Mouse (Mus musculus) retina, adult 2 months (tissue): Measurements from ENCODE around the gene Elp4.
A peak's percentile ranks its signal among the peaks of the same experiment; 100 is the strongest.

Experiments
- DNase-seq: peaks from one replicate; pipeline ENCODE4 v3.0.0-alpha.2; 2012; ENCODE audit warnings: low read depth, low spot score

The Elp4 gene

DNA sequence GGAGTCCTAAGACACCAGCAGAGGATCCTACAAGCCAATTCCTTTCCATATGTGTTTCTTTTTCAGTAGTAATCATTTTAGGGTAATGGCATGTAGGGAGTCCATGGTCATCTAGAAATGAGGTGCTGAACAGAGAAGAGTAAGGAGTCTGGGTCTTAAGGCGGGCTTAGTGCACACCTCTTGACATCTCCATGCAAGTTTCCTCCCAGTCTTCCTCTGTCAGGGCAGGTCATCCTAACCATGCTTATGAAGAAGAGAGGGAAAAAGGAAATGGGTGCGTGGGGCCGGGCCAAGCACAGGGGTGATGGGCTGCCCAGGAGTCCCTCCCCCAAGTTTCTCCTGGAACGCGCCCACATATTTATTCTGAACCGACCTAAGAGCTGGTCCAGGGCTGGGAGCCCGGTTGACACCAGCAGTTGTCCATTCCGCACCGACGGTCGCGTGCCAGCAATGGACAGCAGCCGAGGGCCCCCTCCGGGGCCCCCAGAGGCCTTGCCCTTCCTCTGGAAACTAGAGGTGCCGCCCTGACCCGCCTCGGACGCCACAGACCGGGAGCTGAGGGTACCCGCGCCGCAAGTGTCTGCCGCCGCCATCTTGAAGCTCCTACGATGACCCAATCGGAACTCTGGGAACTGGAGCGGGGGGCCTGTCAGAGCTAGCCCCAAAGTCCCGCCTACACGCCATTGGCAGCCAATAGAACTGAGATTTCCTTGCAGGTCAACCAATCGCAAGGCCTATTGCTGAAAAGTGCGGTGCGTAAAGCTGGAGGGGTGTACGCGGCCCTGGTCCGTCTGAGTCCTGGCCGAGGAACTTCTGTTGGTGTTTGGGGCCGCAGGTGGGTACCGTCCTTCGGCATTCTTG, at the start of gene Elp4, which contains the start of gene Immp1l:
TSS of gene Elp4 (minus strand) at position 669 of the 861 bp plus-strand sequence.
TSS of gene Immp1l (plus strand) at position 743 of the 861 bp plus-strand sequence.
- peak; percentile 98 for DNase-seq

DNA sequence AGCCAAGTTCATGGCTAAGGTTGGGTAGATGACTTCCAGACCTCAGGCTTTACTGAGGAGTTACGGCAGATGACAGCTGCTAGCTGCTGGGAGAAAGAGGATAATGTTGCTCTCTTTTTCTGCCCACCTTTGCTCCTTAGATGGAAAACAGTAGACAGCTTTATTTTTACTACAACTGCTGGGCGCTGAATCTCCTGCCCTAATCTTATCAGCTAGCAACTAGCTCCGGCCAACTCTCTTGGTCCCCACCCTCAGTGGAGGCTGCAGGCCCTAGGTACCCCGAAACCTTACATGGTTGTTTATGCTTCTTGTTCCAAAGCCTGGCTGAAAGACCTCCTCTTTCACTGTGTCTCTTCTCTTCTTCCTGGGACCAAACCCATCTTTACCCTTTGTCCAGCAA, 49.5 kb upstream of the Elp4 start:
- DNase-seq: no peak

DNA sequence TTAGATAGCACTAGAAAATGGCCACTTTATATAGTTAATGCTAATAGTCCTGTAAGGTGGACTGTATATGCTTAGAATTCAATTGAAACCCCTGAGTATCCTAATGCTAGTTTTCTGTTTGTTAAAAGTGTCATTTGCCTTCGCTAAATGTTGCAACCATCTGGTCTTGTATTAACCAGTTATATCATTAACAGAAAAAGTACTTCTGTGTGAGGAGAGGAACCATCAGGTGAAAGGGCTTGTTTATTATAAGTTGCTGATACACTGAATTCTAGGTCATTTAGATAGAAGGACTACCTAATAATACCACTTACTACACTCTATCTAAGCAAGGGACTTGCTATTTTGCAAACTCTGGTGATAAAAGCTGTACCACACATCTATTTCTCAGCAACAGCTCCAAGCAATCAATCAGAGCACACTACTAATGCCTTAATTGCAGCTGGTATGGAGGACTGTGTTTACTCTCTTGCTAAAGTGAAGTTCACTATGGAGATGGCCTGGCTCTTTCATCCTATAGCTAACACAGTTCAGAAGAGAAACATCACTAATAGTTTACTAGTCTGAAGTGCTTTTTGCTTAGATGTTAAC, 47.1 kb upstream of the Elp4 start:
- no peak for DNase-seq

DNA sequence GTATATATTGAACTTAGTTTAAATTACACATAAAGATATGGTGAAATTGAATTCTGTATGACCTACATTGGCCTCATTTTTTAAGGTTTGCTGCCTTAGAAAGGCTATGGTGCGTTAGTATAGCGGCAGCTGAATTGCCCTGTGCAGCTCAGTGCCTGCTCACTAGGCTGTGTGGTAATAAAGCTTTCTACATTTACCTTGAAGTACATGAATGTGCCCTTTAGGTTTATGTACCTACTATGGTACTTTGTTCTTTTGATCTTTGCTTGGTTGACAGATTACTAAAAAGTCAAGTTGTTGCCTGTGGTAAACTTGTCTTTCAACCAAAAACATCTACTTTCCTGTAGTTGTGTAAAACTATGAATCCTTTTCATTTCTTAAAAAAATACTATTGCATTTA, 45.8 kb upstream of the Elp4 start:
- no peak for DNase-seq

DNA sequence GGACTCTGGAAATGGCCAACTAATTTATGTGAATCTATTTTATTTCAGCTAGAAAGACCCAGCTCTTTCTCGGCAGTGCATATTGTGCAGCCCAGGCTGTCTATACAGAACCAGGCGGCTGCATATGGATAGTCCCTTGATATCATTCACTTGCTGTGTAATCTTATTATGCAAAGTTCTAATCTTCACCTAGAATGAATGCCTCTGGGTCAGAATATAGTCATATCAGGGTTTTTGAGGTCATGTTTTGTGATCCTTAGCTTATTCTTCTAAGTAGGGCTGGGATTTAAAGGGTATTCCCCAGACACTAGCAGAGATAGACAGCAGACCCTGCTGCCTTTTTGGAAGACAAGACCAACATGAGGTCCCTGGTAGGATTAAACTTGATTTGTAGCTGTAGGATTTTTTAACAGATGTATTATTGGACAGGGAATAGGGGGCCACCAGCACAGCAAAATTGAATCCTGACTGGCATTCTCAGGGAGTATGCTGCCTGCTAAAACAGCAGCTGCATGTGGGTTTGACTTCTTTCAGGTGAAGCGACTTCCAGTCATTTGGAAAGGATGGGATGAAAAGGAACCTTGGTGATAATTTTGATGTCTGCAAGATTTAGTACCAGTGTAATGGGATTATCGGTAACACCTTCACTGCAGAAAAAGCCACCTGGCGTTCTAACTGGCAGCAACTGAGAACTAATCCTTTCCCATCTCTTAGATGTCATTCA, 13.4 kb upstream of the Elp4 start:
- DNase-seq: peak; percentile 40

DNA sequence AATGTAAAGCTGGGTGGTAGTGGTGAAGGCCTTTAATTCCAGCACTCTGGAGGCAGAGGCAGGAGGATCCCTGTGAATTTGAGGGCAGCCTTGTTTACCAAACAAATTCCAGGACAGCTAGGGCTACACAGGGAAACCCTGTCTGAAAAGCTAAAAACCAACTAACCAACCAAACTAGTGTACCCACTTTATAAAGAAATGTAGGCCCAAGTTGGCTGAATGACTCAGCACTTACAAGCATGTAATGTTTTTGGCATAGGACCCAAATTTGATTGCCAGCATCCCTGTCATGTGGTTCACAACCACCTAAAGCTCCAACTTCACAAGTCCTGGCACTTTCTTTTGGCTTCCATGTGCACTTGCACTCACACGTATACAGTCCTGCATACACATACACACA, 12.3 kb upstream of the Elp4 start:
- no peak for DNase-seq

DNA sequence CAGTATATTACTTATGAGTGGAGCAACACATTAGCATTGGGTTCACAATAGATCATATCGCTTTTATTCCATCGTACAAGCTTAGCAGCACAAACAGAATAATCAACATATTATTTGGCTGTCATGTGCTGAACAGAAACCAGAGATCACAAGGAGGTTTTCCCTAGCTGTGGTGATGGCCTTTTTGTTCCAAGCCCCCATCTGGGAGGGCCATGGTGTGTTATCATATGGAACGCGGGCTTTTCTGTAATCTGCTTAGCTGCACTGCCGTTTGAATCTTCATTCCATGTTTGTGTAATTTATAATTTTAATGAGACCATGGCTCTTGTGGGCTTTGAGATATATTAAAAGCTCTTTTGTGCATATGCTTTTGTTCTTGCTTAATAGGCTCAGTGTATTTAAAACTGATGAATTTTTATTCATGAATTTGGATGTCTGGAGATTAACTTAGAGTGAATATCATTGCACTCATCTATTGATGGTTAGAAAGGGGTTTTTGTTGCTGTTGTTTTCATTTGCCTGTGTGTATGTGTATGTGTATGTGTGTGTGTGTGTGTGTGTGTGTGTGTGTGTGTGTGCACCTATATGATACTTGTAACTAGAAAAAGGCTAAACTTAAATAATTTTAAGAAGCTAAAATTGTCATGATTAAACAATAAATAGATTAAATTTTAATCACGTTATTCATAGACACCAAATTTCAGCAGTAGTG, 9.4 kb upstream of the Elp4 start:
- DNase-seq: peak; percentile 18

DNA sequence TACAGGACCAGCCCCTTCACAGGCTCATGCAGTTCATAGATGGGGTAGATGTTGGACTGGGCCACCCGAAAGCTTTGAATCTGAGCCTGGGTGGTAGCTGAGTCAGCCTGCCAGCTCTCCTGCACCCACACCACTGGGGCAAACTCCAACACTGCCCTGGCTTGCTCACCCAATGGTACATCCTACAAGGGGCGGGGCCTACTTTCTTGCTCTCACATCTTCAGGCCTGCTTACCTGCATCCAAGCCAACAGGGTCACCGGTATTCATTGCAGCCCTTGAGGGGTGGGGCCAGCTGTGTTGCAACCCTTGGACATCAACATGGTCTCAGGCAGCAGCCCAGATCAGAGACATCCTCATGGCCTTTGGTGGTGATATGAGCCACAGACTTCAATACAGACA, 6.2 kb upstream of the Elp4 start:
- DNase-seq: no peak

DNA sequence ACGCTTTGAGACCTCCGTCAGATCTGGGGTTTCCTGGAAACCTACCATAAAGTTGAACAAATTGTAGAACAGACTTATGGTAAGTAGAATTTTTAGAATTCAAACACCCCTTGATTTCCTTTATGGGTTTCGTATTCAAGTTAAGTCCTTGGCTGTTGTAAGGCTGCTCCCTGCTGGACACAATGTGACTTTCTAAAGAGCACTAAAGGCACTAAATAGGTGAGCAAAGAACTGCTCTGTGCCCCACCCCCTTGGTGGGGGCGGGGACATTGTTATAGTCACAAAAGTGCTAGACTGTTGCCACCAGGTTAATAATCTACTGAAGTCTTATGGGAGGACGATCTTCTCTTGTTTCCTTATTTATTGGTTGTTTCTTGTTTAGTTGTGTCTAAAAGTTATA, 4.0 kb upstream of the Elp4 start:
- no peak for DNase-seq

DNA sequence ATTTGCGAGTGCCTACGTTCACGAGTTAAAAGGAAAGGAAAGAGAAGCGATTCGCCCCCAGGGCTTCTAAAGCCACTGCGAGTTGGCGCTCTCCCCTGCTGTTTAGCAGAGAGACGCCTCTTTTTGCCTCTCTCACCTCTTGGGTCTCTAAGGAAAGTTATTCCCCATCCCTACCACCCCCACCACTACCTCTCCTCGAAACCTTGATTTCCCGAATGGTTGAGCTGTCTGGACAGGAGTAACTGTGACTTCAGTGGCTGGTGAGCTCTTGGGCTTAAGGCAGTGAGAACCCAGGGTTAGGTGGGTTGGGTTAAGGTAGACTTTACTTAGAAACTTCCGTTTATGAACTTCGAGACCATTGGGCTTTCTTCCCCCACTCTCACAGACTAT, 388 bp upstream of the Elp4 start:
- DNase-seq: no peak

DNA sequence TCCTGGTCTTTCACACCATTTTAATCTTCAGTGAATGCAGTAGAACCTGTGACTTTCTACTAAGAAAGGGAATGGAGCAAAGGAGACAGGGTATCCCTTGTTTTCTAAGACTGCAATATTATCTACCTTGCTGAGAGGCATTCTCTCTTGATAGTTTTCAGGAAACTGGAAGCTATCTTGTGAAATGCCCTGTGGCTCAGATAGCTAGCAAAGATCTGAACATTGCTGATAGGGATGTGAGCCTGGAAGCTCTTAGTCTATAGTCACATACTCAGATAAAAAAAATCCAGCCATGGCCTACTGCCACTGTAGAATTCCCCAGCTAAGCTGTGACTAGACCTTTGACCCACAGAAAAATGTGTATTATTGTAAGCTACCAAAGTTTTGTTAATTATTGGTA, 13.5 kb downstream of the Elp4 start:
- no peak for DNase-seq

DNA sequence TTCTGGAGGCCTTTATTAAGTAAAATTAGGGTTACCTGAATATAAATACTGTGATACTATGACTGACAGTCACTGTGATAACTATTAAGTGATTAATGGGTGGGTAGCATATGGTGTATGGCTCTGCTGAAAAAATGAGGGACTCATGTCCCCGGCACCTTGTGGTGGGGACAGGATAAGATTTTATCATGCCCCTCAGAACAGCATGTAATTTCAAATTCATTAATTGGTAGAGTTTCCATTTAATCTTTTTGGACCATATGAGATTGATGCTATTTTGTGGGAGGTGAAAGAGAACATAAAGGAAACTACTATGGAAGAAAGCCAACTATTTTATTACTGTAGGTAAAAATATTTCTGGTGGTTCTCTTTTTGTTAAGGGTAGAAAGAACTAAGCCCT, 31.0 kb downstream of the Elp4 start:
- DNase-seq: no peak

DNA sequence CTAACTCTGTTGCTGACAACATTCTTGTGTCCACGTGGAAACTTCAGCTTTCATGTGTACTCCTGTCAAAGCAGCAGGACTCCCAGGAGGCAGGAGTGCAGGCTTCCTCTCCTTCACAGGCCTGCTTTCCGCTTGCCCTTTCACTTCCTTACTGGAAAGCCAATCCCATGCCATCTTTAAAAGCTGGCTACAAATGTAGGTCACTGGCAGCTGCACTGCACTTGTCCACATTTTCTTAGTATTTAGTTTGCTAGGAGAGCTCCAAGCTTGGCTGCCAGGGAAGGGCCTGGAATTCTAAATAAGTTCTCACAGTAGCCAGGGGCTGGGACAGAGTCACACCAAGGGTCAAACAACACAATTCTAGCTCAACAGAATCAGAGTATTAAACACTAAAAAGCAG, 49.6 kb downstream of the Elp4 start:
- DNase-seq: no peak

DNA sequence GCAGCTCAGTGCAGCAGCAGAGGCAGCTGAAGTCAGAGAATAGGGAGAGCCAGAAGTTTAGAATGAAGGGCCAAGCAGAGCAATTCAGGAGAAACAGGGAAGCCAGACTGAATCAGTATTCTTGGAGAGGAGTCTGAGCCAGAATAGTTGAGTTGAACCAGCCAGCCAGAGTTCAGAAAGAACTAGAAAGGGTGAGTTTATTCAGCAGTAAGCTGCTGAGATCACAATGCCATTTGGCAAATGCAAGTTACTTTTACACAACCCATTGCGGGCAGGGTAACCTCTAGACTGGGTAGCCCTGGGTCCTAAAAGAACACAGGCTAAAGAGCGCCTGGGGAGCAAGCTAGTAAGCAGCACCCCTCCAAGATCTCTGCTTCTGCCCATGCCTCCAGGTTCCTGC, 51.4 kb downstream of the Elp4 start:
- DNase-seq: no peak

DNA sequence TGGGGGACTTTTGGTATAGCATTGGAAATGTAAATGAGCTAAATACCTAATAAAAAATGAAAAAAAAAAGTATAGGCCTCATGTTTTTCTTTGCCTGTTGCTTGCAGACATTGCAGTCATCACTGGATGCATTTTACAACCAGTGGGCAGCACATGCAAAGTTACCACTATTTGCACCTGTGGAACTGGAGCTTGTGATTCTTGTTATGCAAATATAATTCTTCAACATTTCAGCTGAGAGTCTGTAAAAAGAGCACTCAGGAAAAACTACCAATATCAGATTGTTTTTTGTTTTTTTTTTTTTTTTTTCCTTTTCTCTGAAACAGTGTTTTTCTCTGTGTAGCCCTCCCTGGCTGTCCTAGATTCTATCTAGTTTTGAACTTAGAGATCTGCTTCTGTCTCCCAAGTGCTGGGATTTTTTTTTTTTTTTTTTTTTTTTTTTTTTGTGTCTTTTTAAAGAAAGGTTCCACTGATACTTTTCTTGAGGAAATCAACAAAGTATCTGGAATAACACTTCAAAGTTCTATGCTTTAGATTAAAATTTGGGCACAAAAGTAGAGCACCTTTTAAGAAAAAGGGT, 52.6 kb downstream of the Elp4 start:
- no peak for DNase-seq

DNA sequence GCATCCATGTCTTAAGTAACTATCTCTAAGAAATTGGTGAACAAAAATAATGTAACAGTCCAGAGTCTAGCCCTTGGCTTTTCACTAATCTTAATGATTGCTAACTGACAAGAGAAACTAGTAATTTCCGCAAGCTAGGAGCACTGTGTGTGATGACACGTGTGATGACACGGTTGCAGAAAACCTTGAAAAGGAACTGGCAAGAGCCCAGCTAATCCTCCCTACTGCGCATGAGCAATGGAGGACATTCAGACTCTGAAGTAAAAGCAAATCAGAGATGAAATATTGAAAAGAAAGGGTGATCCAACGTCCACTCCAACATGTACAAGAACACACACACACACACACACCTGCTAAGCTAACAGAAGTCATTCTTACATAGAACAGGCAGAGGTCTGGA, 61.2 kb downstream of the Elp4 start:
- DNase-seq: no peak

DNA sequence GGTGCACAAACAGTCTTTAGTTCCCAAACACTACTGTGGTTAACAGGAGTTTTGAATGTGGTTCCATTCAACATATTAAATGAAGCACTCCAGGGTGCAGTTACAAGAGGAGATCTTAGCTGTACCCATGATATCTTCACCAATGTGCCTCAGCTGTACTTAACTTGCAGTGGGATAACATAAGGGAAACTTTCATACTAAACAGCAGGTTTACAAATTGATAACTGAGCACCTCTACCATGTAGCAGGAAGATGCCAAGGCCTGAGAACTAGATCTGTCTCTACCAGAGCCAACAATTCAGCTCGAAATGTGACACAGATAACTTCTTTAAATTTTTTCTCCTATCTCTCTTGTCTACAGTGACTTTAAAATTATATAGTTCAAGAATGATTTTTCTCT, 86.4 kb downstream of the Elp4 start:
- DNase-seq: no peak

DNA sequence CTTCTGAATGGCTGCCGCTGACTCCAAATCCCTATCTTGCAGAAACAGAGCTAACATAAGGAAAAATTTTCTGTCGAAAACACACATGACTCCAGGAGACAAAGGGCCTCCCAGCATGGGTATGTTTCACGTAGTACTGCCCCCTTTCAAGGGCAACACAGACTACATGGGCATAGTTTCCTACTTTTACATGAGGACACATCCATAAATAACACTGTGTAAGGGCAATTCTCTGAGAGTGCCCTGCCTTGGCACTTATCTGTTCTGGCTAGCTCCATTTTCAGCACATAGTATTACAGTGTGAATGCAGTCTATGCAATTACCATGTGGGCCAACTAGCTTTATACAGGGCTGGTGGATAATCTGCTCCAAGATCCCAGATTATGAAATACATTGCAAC, 89.2 kb downstream of the Elp4 start:
- no peak for DNase-seq

DNA sequence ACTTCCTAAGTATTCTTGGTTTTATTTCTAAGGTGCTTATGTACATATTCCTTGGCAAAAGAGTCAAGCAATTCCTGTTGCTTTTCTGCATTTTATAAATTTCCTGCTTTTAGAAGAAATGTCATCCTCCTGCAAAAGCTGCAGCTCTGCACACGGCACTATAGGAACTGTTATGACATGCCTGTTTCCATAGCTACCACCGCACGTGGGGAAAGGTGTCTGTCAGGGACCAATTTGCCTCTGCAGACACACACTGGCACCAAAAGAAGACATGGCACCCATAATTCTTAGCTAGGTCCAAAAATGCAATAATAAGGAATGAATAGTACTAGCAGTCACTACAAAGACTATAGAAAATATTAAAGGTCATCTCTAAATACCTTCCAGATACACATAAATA, 91.3 kb downstream of the Elp4 start:
- no peak for DNase-seq

DNA sequence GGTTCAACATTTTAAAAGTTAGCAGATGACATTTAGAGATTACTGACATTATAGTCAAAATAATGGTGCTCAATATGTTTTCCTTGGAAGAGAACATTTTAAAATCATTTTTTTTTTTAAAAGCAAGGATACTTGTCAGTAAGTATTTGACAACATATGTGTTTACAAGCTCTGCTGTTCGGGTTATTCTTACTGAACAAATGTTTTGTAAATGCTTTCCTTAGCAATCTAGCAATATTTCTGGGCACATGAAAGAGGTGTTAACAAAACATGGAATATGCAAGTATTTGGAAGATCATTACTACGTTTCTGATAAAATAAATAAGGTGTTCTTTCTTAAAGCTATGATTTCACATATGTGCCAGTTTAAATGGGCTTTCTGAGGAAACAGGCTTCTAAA, 94.1 kb downstream of the Elp4 start:
- DNase-seq: no peak

DNA sequence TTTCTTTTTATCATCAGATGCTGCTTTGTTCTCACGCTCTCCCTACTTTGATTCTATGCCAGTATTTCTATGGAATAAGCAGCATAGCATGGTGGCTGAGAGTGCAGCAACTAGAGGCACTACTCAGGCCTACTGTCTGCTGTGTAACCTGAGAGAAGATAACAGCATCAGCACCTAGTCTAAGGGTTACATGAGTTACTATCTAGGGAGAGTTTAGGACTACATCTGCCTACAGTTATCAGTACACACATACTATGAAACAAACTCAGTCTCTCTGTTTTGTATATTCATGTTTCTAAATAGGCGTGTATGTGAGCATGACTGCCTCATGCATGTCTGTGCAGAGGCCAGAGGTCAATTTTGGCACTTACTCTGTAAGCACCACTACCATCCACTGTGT, 97.8 kb downstream of the Elp4 start:
- DNase-seq: no peak

DNA sequence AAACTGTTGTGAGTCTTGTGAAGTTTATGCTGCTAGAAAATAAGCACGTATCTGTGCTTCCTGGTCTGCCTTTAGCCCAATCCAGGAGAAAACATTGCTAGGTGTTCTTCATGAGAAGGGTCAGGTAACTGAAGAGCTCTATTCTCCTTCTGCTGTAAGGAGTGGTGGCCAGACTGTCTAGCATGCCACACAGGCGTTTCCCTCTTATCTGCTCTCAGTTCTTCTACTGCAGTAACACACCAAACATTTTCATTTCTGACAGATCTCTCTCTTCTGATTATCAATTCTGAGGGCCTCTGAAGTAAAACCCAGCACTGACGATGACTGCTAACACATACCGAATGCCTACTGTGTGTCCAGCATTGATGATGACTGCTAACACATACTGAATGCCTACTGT, 98.3 kb downstream of the Elp4 start:
- no peak for DNase-seq
